Mouse (Mus musculus) bone marrow, adult 2 months (tissue): Measurements from ENCODE around the gene Fstl4.

ENCODE experiments used
- CTCF ChIP-seq: fragments of 200-500 bp; IDR thresholded peaks from 2 replicates; pipeline ENCODE4 v1.5.1; 2011; ENCODE audit warnings: low read length, control low read depth; ENCODE audit not compliant: control insufficient read depth, insufficient read depth
- POLR2A ChIP-seq: fragments of 200-500 bp; IDR thresholded peaks from 2 replicates; pipeline ENCODE4 v1.6.1; 2011; ENCODE audit warnings: low read depth, mild to moderate bottlenecking, control low read depth, low read length, borderline replicate concordance; ENCODE audit not compliant: control insufficient read depth

- TF ChIP-seq CTCF, result no peak
- no peak for TF ChIP-seq POLR2A
Measured at GRCm38 (mm10) chr11:52875916-52876765, 111.7 kb downstream of the Fstl4 start.
